Mouse (Mus musculus) MEL (cell line): ENCODE measurements around the gene Bcorl1.

Source experiments
- BHLHE40 ChIP-seq: IDR thresholded peaks from 2 replicates; pipeline ENCODE4 v1.6.1; 2012; ENCODE audit warnings: low read depth, mild to moderate bottlenecking, inconsistent platforms, low read length, improper control_type of control experiment, borderline replicate concordance
- CTCF ChIP-seq, 3 experiments: IDR thresholded peaks in 2 of 3; conservative IDR thresholded peaks in 1 of 3; 2 replicates each; pipeline ENCODE4 v1.5.1; 2011 to 2012; ENCODE audit warnings: low read length in 3 of 3, low read depth in 2 of 3, mild to moderate bottlenecking in 2 of 3, improper control_type of control experiment in 1 of 3, inconsistent platforms in 1 of 3, mixed read lengths in 1 of 3, moderate library complexity in 1 of 3; ENCODE audit not compliant: control insufficient read depth in 1 of 3, insufficient read depth in 1 of 3, poor library complexity in 1 of 3, severe bottlenecking in 1 of 3
- JUND ChIP-seq: IDR thresholded peaks from 2 replicates; pipeline ENCODE4 v1.6.1; 2011; ENCODE audit warnings: low read depth, mild to moderate bottlenecking, improper control_type of control experiment, low read length
- MAFK ChIP-seq: IDR thresholded peaks from 2 replicates; pipeline ENCODE4 v1.6.1; 2011; ENCODE audit warnings: low read depth, mild to moderate bottlenecking, low read length, improper control_type of control experiment, borderline replicate concordance
- POLR2A ChIP-seq, 2 experiments: IDR thresholded peaks; 2 replicates each; pipeline ENCODE4 v1.6.1; 2011 to 2012; ENCODE audit warnings: low read length in 2 of 2, mild to moderate bottlenecking in 2 of 2, control low read depth in 1 of 2, improper control_type of control experiment in 1 of 2, low read depth in 1 of 2, moderate library complexity in 1 of 2; ENCODE audit not compliant: control insufficient read depth in 1 of 2, insufficient read depth in 1 of 2, poor library complexity in 1 of 2
- POLR2AphosphoS2 ChIP-seq: IDR thresholded peaks from 2 replicates; pipeline ENCODE4 v1.6.1; 2011; ENCODE audit warnings: low read length, improper control_type of control experiment
- RCOR1 ChIP-seq: IDR thresholded peaks from 2 replicates; pipeline ENCODE4 v1.6.1; 2012; ENCODE audit warnings: low read depth, mild to moderate bottlenecking, inconsistent platforms, low read length, improper control_type of control experiment
- SMC3 ChIP-seq: IDR thresholded peaks from 2 replicates; pipeline ENCODE4 v1.6.1; 2011; ENCODE audit warnings: low read depth, low read length, improper control_type of control experiment
- TCF12 ChIP-seq: IDR thresholded peaks from 2 replicates; pipeline ENCODE4 v1.6.1; 2014; ENCODE audit warnings: low read depth, mild to moderate bottlenecking, inconsistent platforms, low read length, improper control_type of control experiment, moderate library complexity

- TF ChIP-seq CTCF (IDR thresholded peaks at IDR 0.05 in 2 of 3, conservative IDR thresholded peaks at IDR 0.05 in 1 of 3; ENCODE audit: control insufficient read depth in 1 of 3, insufficient read depth in 1 of 3, low read depth in 2 of 3, low read length in 3 of 3, poor library complexity in 1 of 3, severe bottlenecking in 1 of 3), result no peak
- no peak for TF ChIP-seq RCOR1
- TF ChIP-seq MAFK, result no peak
- no peak for TF ChIP-seq POLR2A (IDR thresholded peaks at IDR 0.05; ENCODE audit: control insufficient read depth in 1 of 2, insufficient read depth in 1 of 2, low read depth in 1 of 2, low read length in 2 of 2, poor library complexity in 1 of 2)
- TF ChIP-seq POLR2AphosphoS2, result no peak
- no peak for TF ChIP-seq TCF12
- TF ChIP-seq SMC3, result no peak
- no peak for TF ChIP-seq BHLHE40
- TF ChIP-seq JUND, result no peak
Observed at GRCm38 (mm10) chrX:48389380-48389779, 48.2 kb downstream of the Bcorl1 start.
